8 mouse cellular contexts compared by ENCODE assay signal in the genomic region with DNA sequence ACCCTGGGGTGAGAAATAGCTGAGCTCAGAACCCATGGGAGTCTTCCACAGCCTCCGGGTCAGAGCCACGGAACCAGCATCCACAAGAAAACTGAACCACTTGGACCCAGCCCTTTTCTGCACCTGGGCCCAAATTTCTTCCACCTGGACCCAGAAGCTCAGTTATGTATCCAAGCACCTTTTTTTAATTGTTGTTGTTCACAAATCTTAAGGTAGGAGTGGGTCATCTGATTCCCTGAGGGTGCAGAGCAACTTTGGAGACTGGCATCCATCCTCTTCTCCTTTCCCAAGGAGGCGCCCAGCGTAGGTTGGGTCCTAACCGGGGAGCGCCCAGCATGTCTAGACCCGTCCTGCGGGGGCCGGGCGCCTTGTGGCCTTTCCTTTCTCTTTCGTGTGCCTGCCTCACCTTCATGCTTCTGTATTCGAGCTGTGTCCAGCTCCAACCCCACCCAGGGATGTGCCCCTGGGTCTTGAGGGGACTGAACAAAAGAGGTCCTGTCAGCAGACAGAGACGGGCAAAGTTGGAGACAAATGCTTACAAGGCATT. TPM values are rescaled to one million over a fixed set of nuclear protein-coding genes. Genes with fewer than 3 reads are reported as not detected.
DNase-seq lines count a peak whose midpoint lies in the region; ATAC-seq and TF ChIP-seq lines count a peak whose summit lies in the region.

TSS of gene Pinlyp (minus strand) at position 51 of the 547 bp plus-strand sequence.
TSS of gene Xrcc1 (plus strand) at position 222 of the 547 bp plus-strand sequence.

- TF ChIP-seq CTCF in cortical plate, adult 2 months (IDR thresholded peaks at IDR 0.05; ENCODE audit: extremely low read depth, insufficient read depth, low read length): no peak

- 37% methylated on average over 13 of the region's 13 CpGs for WGBS in hindbrain, embryonic 12.5 days
- 63% methylated on average over 5 of the region's 13 CpGs for WGBS in macrophage (ENCODE audit: missing documents)

- H3K36me3 ChIP-seq in hindbrain, embryonic 12.5 days: peaks cover 27% of the 10 kb centered on the region
- H3K36me3 ChIP-seq in macrophage (ENCODE audit: inconsistent target): no peaks in the 10 kb centered on the region

- H3K27me3 ChIP-seq in hindbrain, embryonic 12.5 days: no peaks in the 10 kb centered on the region

- H3K79me2 ChIP-seq in macrophage (ENCODE audit: inconsistent target): peaks cover 12% of the 10 kb centered on the region

- H3K4me2 ChIP-seq in hindbrain, embryonic 12.5 days (replicated peaks): peak within 1 kb of the TSS; percentile 59

- DNase-seq in layer of hippocampus, adult 11-12 months (ENCODE audit: low spot score): peak; percentile 24
- no peak for DNase-seq in layer of hippocampus, adult 9-10 months (ENCODE audit: low spot score)
- no peak for DNase-seq in left cerebral cortex, adult 11 months (ENCODE audit: low spot score)
- no peak for DNase-seq in frontal cortex, adult 2 months (ENCODE audit: extremely low spot score in 1 of 2, low spot score in 1 of 2)
- no peak for DNase-seq in frontal cortex, postnatal 14 days (ENCODE audit: low spot score in 2 of 2)

- H3K9me3 ChIP-seq in hindbrain, embryonic 12.5 days (replicated peaks): no peaks in the 10 kb centered on the region; the same call in 1 of the 2 replicates

- ATAC-seq in hindbrain, embryonic 12.5 days (ENCODE audit: low FRiP score): peak; percentile 7; the same call in 1 of the 2 replicates

- H3K27ac ChIP-seq in cortical plate, adult 2 months (ENCODE audit: insufficient read depth, low read length): no peak within 1 kb of the TSS
- H3K27ac ChIP-seq in hindbrain, embryonic 12.5 days: peak within 1 kb of the TSS; percentile 58; the same call in 1 of the 2 replicates
- peak within 1 kb of the TSS; percentile 46 for H3K27ac ChIP-seq in macrophage

- TF ChIP-seq POLR2A in cortical plate, adult 2 months (IDR thresholded peaks at IDR 0.05; ENCODE audit: extremely low read depth, insufficient read depth, low read length): no peak

- H3K4me3 ChIP-seq in cortical plate, adult 2 months (ENCODE audit: insufficient read depth, low read length): peak within 1 kb of the TSS; percentile 55
- H3K4me3 ChIP-seq in hindbrain, embryonic 12.5 days: peak within 1 kb of the TSS; percentile 71
- peak within 1 kb of the TSS; percentile 75 for H3K4me3 ChIP-seq in macrophage (ENCODE audit: inconsistent target)

- H3K4me1 ChIP-seq in cortical plate, adult 2 months (ENCODE audit: control insufficient read depth, insufficient read depth, low read length): no peaks in the 10 kb centered on the region
- peaks cover 15% of the 10 kb centered on the region for H3K4me1 ChIP-seq in hindbrain, embryonic 12.5 days

- peak within 1 kb of the TSS; percentile 77 for H3K9ac ChIP-seq in hindbrain, embryonic 12.5 days

RNA-seq across cellular contexts. Expression of gene Pinlyp, which starts in this region (rescaled TPM):
- polyA plus RNA-seq in cortical plate, adult 2 months (2012; rRNA removed): 0.33 TPM in 1 of 2 replicates, not detected in the other
- polyA plus RNA-seq in hindbrain, embryonic 12.5 days (2016; fragmentation: Nextera tagmentation; extraction: Ambion mirVana): not detected in 2 replicates
- not detected for total RNA-seq in macrophage (2018; cell fraction: chromatin; rRNA removed)
- not detected for total RNA-seq in macrophage (2018; cell fraction: cytosol; rRNA removed)
- total RNA-seq in macrophage (2018; cell fraction: nucleus; rRNA removed): not detected
- not detected in 3 replicates for polyA plus RNA-seq in macrophage (2018)
- not detected in 2 replicates for polyA plus RNA-seq in frontal cortex, adult 2 months (2012; rRNA removed)

RNA-seq across cellular contexts. Expression of gene Xrcc1, which starts in this region (rescaled TPM):
- 41.6 and 46.2 TPM in 2 replicates for polyA plus RNA-seq in cortical plate, adult 2 months (2012; rRNA removed)
- 75.9 and 87.9 TPM in 2 replicates for polyA plus RNA-seq in hindbrain, embryonic 12.5 days (2016; fragmentation: Nextera tagmentation; extraction: Ambion mirVana)
- total RNA-seq in macrophage (2018; cell fraction: chromatin; rRNA removed): 100 to 1,000 TPM in 20 of 26 experiments, 10 to 100 TPM in 6; 36.8 to 384 (median 210) TPM
- 10 to 100 TPM; 43.1 to 94.2 (median 61.3) TPM for total RNA-seq in macrophage (2018; cell fraction: cytosol; rRNA removed)
- total RNA-seq in macrophage (2018; cell fraction: nucleus; rRNA removed): 100 to 1,000 TPM in 15 of 26 experiments, 10 to 100 TPM in 11; 29.7 to 185 (median 108) TPM
- 26.7 to 70.1 TPM (median 46.9 TPM) in 3 replicates for polyA plus RNA-seq in macrophage (2018)
- polyA plus RNA-seq in frontal cortex, adult 2 months (2012; rRNA removed): 48.8 and 49.0 TPM in 2 replicates
